Mouse (Mus musculus) liver, embryonic 12.5 days (tissue): ENCODE data around the gene Numbl. TPM values are rescaled to one million over a fixed set of nuclear protein-coding genes. Genes with fewer than 3 reads are reported as not detected.

Source experiments
- ATAC-seq: fragments of 200-750 bp; cut with Nextera tagmentation; 2 replicates; pipeline ENCODE4 v1.8.0; 2017; ENCODE audit warnings: moderate number of reproducible peaks, mild to moderate bottlenecking, moderate library complexity
- H3K27ac ChIP-seq: fragments of 300-500 bp; sonication (generic); 2 replicates; pipeline ENCODE4 v1.5.1; 2016; ENCODE audit warnings: mild to moderate bottlenecking
- H3K27me3 ChIP-seq: fragments of 300-500 bp; sonication (generic); replicated peaks from 2 replicates; pipeline ENCODE4 v1.6.1; 2016; ENCODE audit warnings: mild to moderate bottlenecking, moderate library complexity
- H3K36me3 ChIP-seq: fragments of 300-500 bp; sonication (generic); 2 replicates; pipeline ENCODE4 v1.6.1; 2016; ENCODE audit warnings: mild to moderate bottlenecking, moderate library complexity
- H3K4me1 ChIP-seq: fragments of 300-500 bp; sonication (generic); 2 replicates; pipeline ENCODE4 v1.6.1; 2016
- H3K4me2 ChIP-seq: fragments of 300-500 bp; sonication (generic); 2 replicates; pipeline ENCODE4 v1.6.1; 2016; ENCODE audit warnings: mild to moderate bottlenecking, moderate library complexity
- H3K4me3 ChIP-seq: fragments of 300-500 bp; sonication (generic); 2 replicates; pipeline ENCODE4 v1.5.1; 2016; ENCODE audit warnings: mild to moderate bottlenecking, moderate library complexity
- H3K9ac ChIP-seq: fragments of 300-500 bp; sonication (generic); 2 replicates; pipeline ENCODE4 v1.6.1; 2016; ENCODE audit warnings: mild to moderate bottlenecking, moderate library complexity
- H3K9me3 ChIP-seq: fragments of 300-500 bp; sonication (generic); replicated peaks from 2 replicates; pipeline ENCODE4 v1.6.1; 2016; ENCODE audit warnings: mild to moderate bottlenecking, moderate library complexity
- WGBS: fragments of 180-500 bp; shearing (Covaris S2); methylation state at CpG from one replicate; pipeline ENCODE4 v1.1.7; 2016; ENCODE audit not compliant: insufficient replicate concordance; 5-methylcytosine and 5-hydroxymethylcytosine counted together
- polyA plus RNA-seq: library from polyadenylated mRNA; unstranded; fragments of >200 nt; fragmentation: Nextera tagmentation; extraction: Ambion mirVana; gene quantifications from 2 replicates; pipeline ENCODE4 v1.2.1, GENCODE M21; 2016

Numbl gene
- polyA plus RNA-seq, 1 experiment from 2014 or later: 3.9 TPM

GRCm38 (mm10) chr7:27298816-27299215 lies 40.6 kb downstream of the Numbl start:
- no peak for ATAC-seq
- no peaks in the 10 kb centered on the region for H3K36me3 ChIP-seq
- peaks cover 25% of the 10 kb centered on the region for H3K27me3 ChIP-seq
- no peak overlapping the region for H3K9ac ChIP-seq
- no peak overlapping the region for H3K27ac ChIP-seq
- H3K4me1 ChIP-seq: no peaks in the 10 kb centered on the region
- 84% methylated on average over 6 of the region's 6 CpGs for WGBS
- no peak overlapping the region for H3K4me2 ChIP-seq
- no peak overlapping the region for H3K4me3 ChIP-seq
- H3K9me3 ChIP-seq: no peaks in the 10 kb centered on the region

GRCm38 (mm10) chr7:27300351-27300750 lies 42.1 kb downstream of the Numbl start:
- H3K27me3 ChIP-seq: peaks cover 36% of the 10 kb centered on the region
- no peaks in the 10 kb centered on the region for H3K36me3 ChIP-seq
- WGBS: 67% methylated on average over 4 of the region's 4 CpGs
- H3K4me1 ChIP-seq: no peaks in the 10 kb centered on the region
- no peaks in the 10 kb centered on the region for H3K9me3 ChIP-seq
- H3K27ac ChIP-seq: no peak overlapping the region
- H3K4me3 ChIP-seq: no peak overlapping the region
- no peak overlapping the region for H3K9ac ChIP-seq
- ATAC-seq: no peak
- H3K4me2 ChIP-seq: no peak overlapping the region

- no peak for ATAC-seq
- WGBS: 72% methylated on average over 5 of the region's 5 CpGs
These were observed 42.6 kb downstream of the Numbl start for GRCm38 (mm10) chr7:27300801-27301200.

GRCm38 (mm10) chr7:27302172-27302571 lies 43.9 kb downstream of the Numbl start:
- ATAC-seq: no peak
- no peak overlapping the region for H3K27ac ChIP-seq
- 8% methylated on average over 11 of the region's 11 CpGs for WGBS
- H3K36me3 ChIP-seq: no peaks in the 10 kb centered on the region
- H3K9me3 ChIP-seq: no peaks in the 10 kb centered on the region
- H3K4me3 ChIP-seq: no peak overlapping the region
- no peak overlapping the region for H3K9ac ChIP-seq
- peaks cover 50% of the 10 kb centered on the region for H3K27me3 ChIP-seq
- H3K4me2 ChIP-seq: no peak overlapping the region
- no peaks in the 10 kb centered on the region for H3K4me1 ChIP-seq

More at GRCm38 (mm10) chr7:27300801-27301200, 42.6 kb downstream of the Numbl start:
- Histone ChIP-seq H3K4me2 (no peak overlapping the region), H3K4me3 (no peak overlapping the region), H3K27me3 (peaks cover 40% of the 10 kb centered on the region), H3K9ac (no peak overlapping the region), H3K4me1 (no peaks in the 10 kb centered on the region), H3K9me3 (no peaks in the 10 kb centered on the region), H3K36me3 (no peaks in the 10 kb centered on the region), H3K27ac (no peak overlapping the region)

- no peak for ATAC-seq
- 60% methylated on average over 17 of the region's 17 CpGs for whole genome bisulfite sequencing
These were observed 47.0 kb downstream of the Numbl start for GRCm38 (mm10) chr7:27305091-27305730.

GRCm38 (mm10) chr7:27306161-27307160 lies 48.2 kb downstream of the Numbl start:
- H3K4me2 ChIP-seq: no peak overlapping the region
- no peaks in the 10 kb centered on the region for H3K9me3 ChIP-seq
- no peak overlapping the region for H3K4me3 ChIP-seq
- no peaks in the 10 kb centered on the region for H3K36me3 ChIP-seq
- peaks cover 85% of the 10 kb centered on the region for H3K27me3 ChIP-seq
- no peak overlapping the region for H3K9ac ChIP-seq
- 57% methylated on average over 24 of the region's 24 CpGs for WGBS
- no peak for ATAC-seq
- peaks cover 13% of the 10 kb centered on the region for H3K4me1 ChIP-seq
- H3K27ac ChIP-seq: no peak overlapping the region

More at GRCm38 (mm10) chr7:27305091-27305730, 47.0 kb downstream of the Numbl start:
- no peak overlapping the region for H3K4me2 ChIP-seq
- H3K9ac ChIP-seq: no peak overlapping the region
- no peak overlapping the region for H3K4me3 ChIP-seq
- no peaks in the 10 kb centered on the region for H3K36me3 ChIP-seq
- peaks cover 78% of the 10 kb centered on the region for H3K27me3 ChIP-seq
- H3K27ac ChIP-seq: no peak overlapping the region
- H3K9me3 ChIP-seq: no peaks in the 10 kb centered on the region
- peaks cover 8% of the 10 kb centered on the region for H3K4me1 ChIP-seq

- H3K4me2 ChIP-seq: no peak overlapping the region
- WGBS: 47% methylated on average over 9 of the region's 9 CpGs
- no peak overlapping the region for H3K27ac ChIP-seq
- H3K36me3 ChIP-seq: no peaks in the 10 kb centered on the region
- peaks cover 13% of the 10 kb centered on the region for H3K4me1 ChIP-seq
- peaks cover 87% of the 10 kb centered on the region for H3K27me3 ChIP-seq
- H3K9ac ChIP-seq: no peak overlapping the region
- H3K4me3 ChIP-seq: no peak overlapping the region
- ATAC-seq: no peak
- no peaks in the 10 kb centered on the region for H3K9me3 ChIP-seq
These were observed 49.3 kb downstream of the Numbl start for GRCm38 (mm10) chr7:27307551-27307950.

- ATAC-seq: 0 out of 2 replicates have a peak, but pooled peaks have one; percentile 16
- 9% methylated on average over 28 of the region's 28 CpGs for WGBS
- Histone ChIP-seq H3K27ac (no peak overlapping the region), H3K9me3 (peaks cover 8% of the 10 kb centered on the region; the same call in 1 of the 2 replicates), H3K36me3 (no peaks in the 10 kb centered on the region), H3K9ac (no peak overlapping the region), H3K27me3 (peaks cover 78% of the 10 kb centered on the region), H3K4me2 (peak overlapping the region; percentile 51), H3K4me1 (peaks cover 13% of the 10 kb centered on the region), H3K4me3 (peak overlapping the region; percentile 22; the same call in 1 of the 2 replicates)
These were observed 50.8 kb downstream of the Numbl start for GRCm38 (mm10) chr7:27308821-27309549.

- Histone ChIP-seq H3K4me1 (peaks cover 13% of the 10 kb centered on the region), H3K4me2 (no peak overlapping the region), H3K9me3 (peaks cover 14% of the 10 kb centered on the region; the same call in 1 of the 2 replicates), H3K4me3 (no peak overlapping the region), H3K27me3 (peaks cover 73% of the 10 kb centered on the region), H3K27ac (no peak overlapping the region), H3K9ac (no peak overlapping the region), H3K36me3 (peaks cover 3% of the 10 kb centered on the region; the same call in 1 of the 2 replicates)
- no peak for ATAC-seq
- WGBS: 47% methylated on average over 3 of the region's 3 CpGs
These were observed 51.6 kb downstream of the Numbl start for GRCm38 (mm10) chr7:27309832-27310231.

GRCm38 (mm10) chr7:27310306-27310705 lies 52.1 kb downstream of the Numbl start:
- no peak overlapping the region for H3K27ac ChIP-seq

GRCm38 (mm10) chr7:27310996-27311535 lies 52.8 kb downstream of the Numbl start:
- peaks cover 3% of the 10 kb centered on the region; the same call in 1 of the 2 replicates for H3K36me3 ChIP-seq
- no peak overlapping the region for H3K4me3 ChIP-seq
- 30% methylated on average over 8 of the region's 8 CpGs for WGBS
- no peak overlapping the region for H3K27ac ChIP-seq
- H3K27me3 ChIP-seq: peaks cover 63% of the 10 kb centered on the region
- peak overlapping the region; percentile 25; the same call in 1 of the 2 replicates for H3K4me2 ChIP-seq
- peaks cover 14% of the 10 kb centered on the region; the same call in 1 of the 2 replicates for H3K9me3 ChIP-seq
- ATAC-seq: 0 out of 2 replicates have a peak, but pooled peaks have one; percentile 12
- H3K4me1 ChIP-seq: peaks cover 13% of the 10 kb centered on the region
- no peak overlapping the region for H3K9ac ChIP-seq

More at GRCm38 (mm10) chr7:27310306-27310705, 52.1 kb downstream of the Numbl start:
- 0 out of 2 replicates have a peak, but pooled peaks have one; percentile 19 for ATAC-seq
- H3K9me3 ChIP-seq: peaks cover 14% of the 10 kb centered on the region; the same call in 1 of the 2 replicates
- H3K9ac ChIP-seq: no peak overlapping the region
- peaks cover 13% of the 10 kb centered on the region for H3K4me1 ChIP-seq
- H3K36me3 ChIP-seq: peaks cover 3% of the 10 kb centered on the region; the same call in 1 of the 2 replicates
- no peak overlapping the region for H3K4me3 ChIP-seq
- WGBS: 5% methylated on average over 17 of the region's 17 CpGs
- peaks cover 70% of the 10 kb centered on the region for H3K27me3 ChIP-seq
- H3K4me2 ChIP-seq: peak overlapping the region; percentile 25
